Mouse (Mus musculus): ENCODE data around the gene Bcl7c.

GRCm38 (mm10) chr7:127704598-127704997, 4.1 kb downstream of the Bcl7c start:
- TF ChIP-seq POLR2A (IDR thresholded peaks at IDR 0.05; ENCODE audit: insufficient read length, low read depth) (no peak), E2F4 (IDR thresholded peaks at IDR 0.05; ENCODE audit: insufficient read depth) (no peak), MAX (IDR thresholded peaks at IDR 0.05; ENCODE audit: low read depth) (no peak), USF1 (IDR thresholded peaks at IDR 0.05; ENCODE audit: low read depth) (no peak), TCF12 (IDR thresholded peaks at IDR 0.05; ENCODE audit: insufficient read depth, poor library complexity, severe bottlenecking) (no peak), SRF (IDR thresholded peaks at IDR 0.05; ENCODE audit: control insufficient read depth, insufficient read length, low read depth) (no peak), REST (IDR thresholded peaks at IDR 0.05; ENCODE audit: insufficient read depth, insufficient read length) (no peak), TCF3 (IDR thresholded peaks at IDR 0.05; ENCODE audit: insufficient read length, low read depth) (no peak), MYOG (IDR thresholded peaks at IDR 0.05; ENCODE audit: control insufficient read depth in 1 of 3, insufficient read depth in 1 of 3, insufficient read length in 2 of 3, low read depth in 2 of 3) (no peak), MYOD1 (IDR thresholded peaks at IDR 0.05; ENCODE audit: control insufficient read depth in 1 of 3, insufficient read length in 2 of 3, low read depth in 2 of 3) (no peak), POLR2AphosphoS2 (IDR thresholded peaks at IDR 0.05; ENCODE audit: insufficient read length, low read depth) (no peak)

Measured in myocyte (in vitro differentiated cells).